Mouse (Mus musculus) left cerebral cortex, adult 18-20 months (tissue): ENCODE data around the gene Klk5. TPM values are rescaled to one million over a fixed set of nuclear protein-coding genes. Genes with fewer than 3 reads are reported as not detected.

Experiments used
- DNase-seq, 2 experiments: peaks; one replicate each; pipeline ENCODE4 v3.0.0; 2021 to 2022; ENCODE audit warnings: low spot score in 2 of 2, mixed read lengths in 1 of 2
- total RNA-seq, 2 experiments: library from RNA; stranded (reverse); gene quantifications; 2 replicates each; pipeline ENCODE4 v1.2.3; 2021

Klk5 gene
- total RNA-seq, 2 experiments from 2014 or later: not detected

DNA sequence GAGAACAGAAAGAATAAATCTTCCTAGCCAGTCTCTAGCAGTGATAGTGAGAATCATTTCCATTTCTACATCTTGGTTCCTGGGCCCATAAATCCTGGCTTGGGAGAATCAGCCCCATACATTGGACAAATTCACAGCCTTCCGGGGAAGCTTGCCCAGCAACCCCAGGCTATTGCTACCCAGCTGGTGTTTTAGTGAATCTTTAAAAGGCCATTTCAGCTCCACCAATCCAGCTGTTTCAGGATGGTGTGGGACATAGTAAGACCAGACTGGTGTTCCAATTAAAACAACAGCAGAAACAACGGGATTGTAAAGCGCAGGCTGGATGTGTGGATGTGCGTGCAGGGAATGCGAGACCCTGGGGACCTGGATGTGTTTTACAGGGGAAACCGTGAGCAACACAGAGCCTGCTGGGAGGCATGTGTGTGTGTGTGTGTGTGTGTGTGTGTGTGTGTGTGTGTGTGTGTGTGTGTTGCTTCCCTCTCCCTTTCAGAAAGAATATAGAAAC lies 33.2 kb downstream of the Klk5 start:
- DNase-seq: no peak

DNA sequence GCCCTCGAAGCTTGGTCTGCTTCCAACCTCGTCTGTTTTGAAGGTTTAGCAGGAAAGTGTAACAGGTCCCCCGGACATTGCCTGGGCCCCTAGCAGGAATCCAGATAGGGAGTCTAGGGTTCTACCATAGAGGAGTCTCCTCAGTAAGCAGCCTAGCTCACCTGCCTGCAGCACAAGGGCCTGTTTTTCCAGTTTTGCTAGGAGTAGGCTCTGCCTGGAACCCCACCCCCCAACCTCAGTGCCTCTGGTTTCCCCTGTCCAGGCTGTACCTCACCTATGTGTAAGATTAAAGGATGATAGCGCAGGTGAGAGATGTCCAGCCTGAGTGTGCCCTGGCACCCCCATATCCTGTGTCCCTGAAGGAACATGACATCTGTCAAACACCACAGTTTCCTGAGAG lies 34.7 kb downstream of the Klk5 start:
- DNase-seq: no peak

DNA sequence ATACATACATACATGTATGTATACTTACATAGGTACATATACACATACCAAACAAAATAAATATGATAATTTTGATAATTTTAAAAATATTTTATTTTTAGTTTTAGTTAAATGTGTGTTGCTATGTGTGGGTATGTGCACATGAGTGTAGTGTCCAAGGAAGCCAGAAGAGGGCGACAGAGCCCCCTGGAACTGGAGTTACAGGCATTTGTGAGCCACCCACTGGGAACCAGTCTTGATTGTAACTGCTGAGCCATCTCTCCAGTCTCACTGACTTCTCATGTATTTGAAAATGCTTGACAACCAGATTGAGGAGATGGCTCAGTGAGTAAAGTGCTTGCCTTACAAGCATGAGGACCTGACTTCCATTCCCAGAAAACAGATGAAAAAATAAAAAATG lies 36.5 kb downstream of the Klk5 start:
- DNase-seq: no peak

DNA sequence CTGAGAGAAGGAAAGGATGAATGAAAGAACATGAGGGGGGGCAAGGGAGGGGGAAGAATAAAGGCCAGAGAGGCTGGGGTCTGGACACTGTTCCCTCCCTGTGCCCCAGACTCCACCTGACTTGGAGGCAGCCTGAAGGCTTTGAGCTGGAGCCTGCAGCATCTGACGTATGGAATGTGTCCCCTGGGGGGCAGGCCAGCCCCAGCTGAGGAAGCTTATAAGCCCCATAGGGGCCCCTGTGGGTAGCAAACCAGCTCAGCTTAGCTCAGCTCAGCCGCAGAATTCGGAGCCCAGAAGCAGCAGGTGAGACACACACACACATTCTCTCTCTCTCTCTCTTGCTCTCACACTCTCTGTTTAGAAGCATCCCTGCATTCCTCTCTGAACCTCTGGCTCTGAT lies 39.1 kb downstream of the Klk5 start, which contains the start of gene Klk4:
Gene Klk4, plus strand, starts transcription at position 249 of the 400 bp plus-strand sequence.
- DNase-seq: no peak

DNA sequence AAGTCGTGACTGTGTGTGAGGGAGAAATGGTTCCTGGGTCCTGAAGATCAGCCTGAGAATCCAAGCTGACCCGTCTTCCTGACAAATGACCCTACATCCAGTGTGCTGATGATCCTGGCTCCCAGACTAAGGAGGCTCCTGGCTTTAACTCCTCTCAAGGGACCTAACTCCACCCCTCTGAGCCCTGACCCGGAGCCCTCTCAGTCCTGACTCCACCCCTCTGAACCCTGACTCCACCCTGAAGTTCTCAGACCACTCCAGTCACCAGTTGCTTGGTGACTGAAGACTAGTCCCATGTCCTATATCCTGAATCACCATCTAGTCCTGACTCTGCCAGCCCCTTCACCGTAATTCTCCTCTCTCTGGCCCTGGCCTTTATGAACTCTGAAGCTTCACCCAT lies 40.6 kb downstream of the Klk5 start:
- no peak for DNase-seq

DNA sequence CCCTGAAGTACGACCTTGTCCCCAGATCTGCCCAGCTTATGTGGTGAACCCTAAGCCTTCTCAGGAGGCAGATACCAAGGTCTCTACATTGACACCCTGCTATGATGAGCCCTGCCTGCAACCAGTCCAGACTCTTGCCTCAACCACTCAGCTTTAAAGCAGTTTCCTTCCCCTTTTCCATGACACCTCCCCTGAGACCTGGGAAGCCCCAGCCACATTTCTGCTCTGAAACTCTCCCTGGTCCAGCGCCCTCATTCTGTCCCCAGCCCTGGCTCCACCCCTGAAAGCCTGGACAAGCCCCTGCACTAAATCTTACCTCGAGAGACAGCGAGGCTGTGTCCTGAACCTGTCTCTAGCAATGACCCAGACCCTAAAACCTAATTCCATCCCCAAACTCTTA lies 41.0 kb downstream of the Klk5 start:
- DNase-seq: no peak

DNA sequence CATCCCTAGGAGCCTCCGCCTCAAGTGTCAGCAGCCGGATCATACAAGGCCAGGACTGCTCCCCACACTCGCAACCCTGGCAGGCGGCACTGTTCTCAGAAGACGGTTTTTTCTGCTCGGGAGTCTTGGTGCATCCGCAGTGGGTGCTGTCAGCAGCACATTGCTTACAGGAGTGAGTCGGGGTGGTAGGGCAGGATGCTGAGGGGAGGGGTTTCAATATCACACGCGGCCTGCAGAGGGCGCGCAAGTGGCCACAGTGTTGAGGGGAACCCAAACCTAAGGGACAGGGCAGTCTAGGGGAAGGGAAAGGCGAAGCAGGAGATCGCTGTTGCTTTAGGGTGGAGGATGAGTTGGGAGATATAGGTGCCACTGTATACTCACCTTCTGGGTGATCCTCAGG lies 41.8 kb downstream of the Klk5 start:
- peak; percentile 24 to 49 for DNase-seq

DNA sequence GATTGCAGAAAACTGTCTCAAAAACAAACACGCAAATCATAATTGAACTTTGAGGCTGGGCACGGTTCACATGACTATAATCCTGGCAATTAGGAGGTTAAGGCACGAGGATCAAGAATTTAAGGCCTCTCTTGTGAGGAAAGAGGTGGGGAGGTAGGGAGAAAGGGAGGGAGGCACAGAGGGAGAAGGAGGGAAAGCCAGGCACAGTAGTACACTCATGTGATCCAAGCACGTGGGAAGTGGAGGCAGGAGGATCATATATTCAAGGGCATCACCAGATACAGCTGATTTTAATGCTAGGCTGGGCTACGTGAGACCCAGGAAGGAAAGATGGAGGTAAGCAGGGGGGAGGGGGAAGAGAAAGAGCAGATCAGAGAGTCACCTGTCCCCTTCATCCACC lies 49.6 kb downstream of the Klk5 start:
- no peak for DNase-seq

DNA sequence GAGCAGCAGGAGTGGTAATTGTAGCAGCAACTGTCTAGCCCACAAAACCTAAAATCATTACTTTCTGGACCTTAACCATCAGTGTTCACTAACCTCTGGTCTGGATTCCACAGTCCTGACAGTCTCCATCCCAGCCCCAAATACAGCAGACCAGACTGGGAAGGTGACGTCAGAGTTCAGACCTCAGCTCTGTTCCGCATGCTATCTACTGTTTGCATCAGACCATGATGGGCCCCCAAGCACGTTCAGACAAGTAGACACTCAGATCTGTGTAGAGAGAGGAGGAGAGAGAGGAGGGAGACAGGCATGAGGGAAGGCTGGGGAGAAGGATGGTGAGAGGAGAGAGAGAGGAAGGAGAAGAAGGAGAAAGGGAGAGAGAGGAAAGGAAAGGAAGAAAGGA lies 50.0 kb downstream of the Klk5 start:
- DNase-seq: no peak

DNA sequence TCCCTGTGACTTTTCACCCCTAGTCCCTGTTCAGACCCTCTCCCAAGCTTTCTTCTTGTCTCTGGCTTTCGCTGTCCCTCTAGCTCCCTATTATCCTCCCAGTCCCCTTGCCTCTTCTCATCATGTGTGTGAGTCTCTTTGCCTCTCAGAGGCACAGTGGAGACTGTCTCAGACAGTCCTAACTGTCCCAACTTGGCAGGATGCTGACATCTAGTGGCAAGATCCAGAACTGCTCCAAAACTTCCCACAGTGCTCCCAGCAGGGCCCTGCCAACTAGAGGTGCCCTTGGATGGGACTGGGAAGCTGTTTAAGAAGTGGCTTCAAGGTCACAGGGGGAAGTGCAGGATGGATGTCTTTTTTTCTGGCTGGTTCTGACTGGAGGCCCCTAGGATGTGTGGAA lies 53.1 kb downstream of the Klk5 start:
- DNase-seq: peak; percentile 88 to 93

Other genes with a start within 250 kb of the Klk5 start
- gene Zfp819, start 234.8 kb upstream of the Klk5 start, total RNA-seq: under 1 TPM in 1 of 2 experiments, not detected in 1; 0.26 TPM
- not detected for gene Ceacam18, start 207.3 kb upstream of the Klk5 start, total RNA-seq
- under 1 TPM; 0.82 to 0.91 TPM for gene Siglece, start 181.8 kb upstream of the Klk5 start, total RNA-seq
- 1 to 10 TPM; 9.0 to 9.5 TPM for gene Ctu1, start 170.0 kb upstream of the Klk5 start, total RNA-seq
- not detected for gene Klk14, start 151.6 kb upstream of the Klk5 start, total RNA-seq
- not detected for gene Klk13, start 129.4 kb upstream of the Klk5 start, total RNA-seq
- gene Klk12, start 73.1 kb upstream of the Klk5 start, total RNA-seq: not detected
- gene Klk11, start 67.4 kb upstream of the Klk5 start, total RNA-seq: not detected
- not detected for gene Klk10, start 60.9 kb upstream of the Klk5 start, total RNA-seq
- not detected for gene Klk9, start 50.1 kb upstream of the Klk5 start, total RNA-seq
- gene Klk8, start 44.4 kb upstream of the Klk5 start, total RNA-seq: 1 to 10 TPM; 3.2 to 3.7 TPM
- not detected for gene Klk7, start 30.7 kb upstream of the Klk5 start, total RNA-seq
- gene Klk6, start 17.5 kb upstream of the Klk5 start, total RNA-seq: 1 to 10 TPM; 1.6 to 1.9 TPM
- not detected for gene Klk4, start 39.2 kb downstream of the Klk5 start, total RNA-seq
- gene Klk15, start 91.8 kb downstream of the Klk5 start, total RNA-seq: not detected
- gene Klk1b8, start 108.7 kb downstream of the Klk5 start, total RNA-seq: not detected
- not detected for gene Klk1b1, start 124.8 kb downstream of the Klk5 start, total RNA-seq
- not detected for gene Klk1b9, start 134.1 kb downstream of the Klk5 start, total RNA-seq
- gene Klk1b11, start 153.9 kb downstream of the Klk5 start, total RNA-seq: not detected
- gene Klk1b26, start 170.2 kb downstream of the Klk5 start, total RNA-seq: not detected
- gene Klk1b27, start 210.3 kb downstream of the Klk5 start, total RNA-seq: not detected